Mouse (Mus musculus): ENCODE data around the gene Hdac4.

DNA sequence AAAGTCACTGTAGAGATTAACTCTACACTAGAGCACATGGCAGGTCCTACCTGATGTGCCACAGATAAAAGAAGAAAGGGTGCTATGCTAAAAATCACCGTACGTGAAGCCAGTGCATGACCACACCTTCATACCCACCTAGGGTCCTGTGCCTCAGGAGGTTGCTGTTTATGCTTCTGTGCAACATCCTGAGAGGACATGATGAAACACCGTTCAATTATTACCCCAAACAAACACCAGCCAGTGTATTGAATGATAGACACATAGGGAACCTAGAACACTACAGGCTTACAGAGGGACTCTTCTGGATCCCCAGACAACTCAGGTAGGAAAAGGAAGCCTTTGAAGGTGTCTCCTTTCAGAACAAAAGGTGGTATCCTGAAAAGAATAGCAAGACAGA lies 120.8 kb downstream of the Hdac4 start:
- TF ChIP-seq CTCF (IDR thresholded peaks at IDR 0.05; ENCODE audit: control insufficient read depth, insufficient read depth, insufficient replicate concordance, low read depth, low read length): no peak
- TF ChIP-seq POLR2A (IDR thresholded peaks at IDR 0.05; ENCODE audit: control insufficient read depth, low read depth, low read length): no peak

All from testis, adult 2 months (tissue).